Mouse (Mus musculus) neural tube, postnatal 0 days (tissue): Measurements from ENCODE around the gene Rhox3c. TPM values are rescaled to one million over a fixed set of nuclear protein-coding genes. Genes with fewer than 3 reads are reported as not detected.

ENCODE experiments used
- polyA plus RNA-seq: library from polyadenylated mRNA; unstranded; fragments of >200 nt; fragmentation: Nextera tagmentation; extraction: Ambion mirVana; gene quantifications from 2 replicates; pipeline ENCODE4 v1.2.1, GENCODE M21; 2015

The Rhox3c gene
- polyA plus RNA-seq, result not detected in 2 replicates

DNA sequence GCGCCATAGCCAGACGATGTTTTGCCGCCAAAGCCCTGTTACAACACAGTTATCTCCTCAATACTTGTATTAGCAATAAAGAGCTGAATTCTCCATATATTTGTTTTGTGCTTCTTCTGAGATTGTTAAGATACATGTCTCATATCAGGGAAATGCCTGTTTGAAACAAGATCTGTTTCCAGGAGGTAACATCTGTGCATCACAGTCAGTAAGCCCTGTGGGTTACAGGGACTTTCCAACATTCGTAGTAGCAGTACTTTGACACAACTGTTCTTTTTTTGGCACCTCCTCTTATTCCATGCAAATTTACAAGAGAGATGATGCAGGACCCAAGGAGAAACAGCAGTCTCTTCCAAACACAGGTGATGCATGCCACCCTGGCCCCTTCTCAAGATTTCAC lies at the start of gene Rhox3c:
Gene Rhox3c (plus strand): TSS at position 301 of the 400 bp plus-strand sequence.

GRCm38 (mm10) chrX:37411767-37412166 lies 46.6 kb upstream of the Rhox3c start, which contains the start of gene Rhox2b:
TSS of gene Rhox2b (plus strand) at chrX:37412067.

GRCm38 (mm10) chrX:37432194-37432593 lies 26.2 kb upstream of the Rhox3c start, which contains the start of gene Rhox4b:
TSS of gene Rhox4b (plus strand) at chrX:37432494.

DNA sequence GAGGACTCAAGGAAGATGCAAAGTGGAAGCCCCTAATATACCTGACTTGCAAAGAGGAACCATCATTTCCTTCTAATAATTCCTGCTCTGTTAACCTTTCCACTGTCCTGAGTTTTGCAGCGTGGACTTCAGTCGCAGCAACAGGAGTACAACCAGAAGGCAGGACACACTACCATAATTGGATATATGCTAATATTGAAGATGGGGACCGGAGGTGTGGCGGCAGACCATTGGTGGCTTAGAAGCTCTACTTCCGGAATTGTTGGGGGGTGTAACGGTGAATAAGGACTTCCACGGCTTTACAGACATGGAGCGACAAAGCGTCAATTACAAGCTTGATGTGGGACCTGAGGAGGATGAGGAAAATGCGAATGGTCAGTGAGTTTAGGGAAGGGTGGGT lies 5.0 kb upstream of the Rhox3c start, which contains the start of gene Rhox2c:
Gene Rhox2c (plus strand): TSS at position 301 of the 400 bp plus-strand sequence.

GRCm38 (mm10) chrX:37480037-37480436 lies 21.7 kb downstream of the Rhox3c start, which contains the start of gene Rhox4c:
TSS of gene Rhox4c (plus strand) at chrX:37480337.

DNA sequence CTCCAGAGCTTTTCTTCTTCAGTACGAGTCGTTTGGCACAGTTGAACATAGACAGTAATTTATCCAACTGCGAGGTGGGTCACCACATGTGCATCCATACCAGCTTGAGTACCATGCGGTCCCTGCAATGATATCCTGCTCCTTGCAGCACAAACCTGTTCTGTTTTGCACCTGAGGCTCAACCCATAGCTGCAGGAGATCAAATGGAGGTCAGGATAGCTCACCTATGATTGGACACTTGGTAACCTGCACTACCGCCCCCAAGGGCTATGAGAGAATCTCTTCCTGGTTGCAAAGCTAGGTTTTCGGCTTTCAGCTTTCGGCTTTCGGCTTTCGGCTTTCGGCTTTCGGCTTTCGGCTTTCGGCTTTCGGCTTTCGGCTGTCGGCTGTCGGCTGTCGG lies 55.7 kb downstream of the Rhox3c start, which contains the start of gene Rhox4d:
Gene Rhox4d (plus strand): TSS at position 301 of the 400 bp plus-strand sequence.

Other genes starting within 250 kb of the Rhox3c start
- not detected in 2 replicates for gene Gm9, start 247.5 kb upstream of the Rhox3c start, polyA plus RNA-seq
- gene Rhox1, start 236.3 kb upstream of the Rhox3c start, polyA plus RNA-seq, result not detected in 2 replicates
- not detected in 2 replicates for gene Rhox2a, start 213.6 kb upstream of the Rhox3c start, polyA plus RNA-seq
- gene Rhox3a, start 208.7 kb upstream of the Rhox3c start, polyA plus RNA-seq, result not detected in 2 replicates
- not detected in 2 replicates for gene Rhox4a, start 193.2 kb upstream of the Rhox3c start, polyA plus RNA-seq
- not detected in 2 replicates for gene Rhox3a2, start 78.6 kb upstream of the Rhox3c start, polyA plus RNA-seq
- not detected in 2 replicates for gene Rhox4a2, start 67.7 kb upstream of the Rhox3c start, polyA plus RNA-seq
- gene Rhox2b, start 46.5 kb upstream of the Rhox3c start, polyA plus RNA-seq, result not detected in 2 replicates
- gene Rhox4b, start 26.1 kb upstream of the Rhox3c start, polyA plus RNA-seq, result not detected in 2 replicates
- gene Rhox2c, start 4.9 kb upstream of the Rhox3c start, polyA plus RNA-seq, result not detected in 2 replicates
- not detected in 2 replicates for gene Rhox4c, start 21.8 kb downstream of the Rhox3c start, polyA plus RNA-seq
- gene Rhox2d, start 34.8 kb downstream of the Rhox3c start, polyA plus RNA-seq, result not detected in 2 replicates
- not detected in 2 replicates for gene Rhox4d, start 55.8 kb downstream of the Rhox3c start, polyA plus RNA-seq
- gene Rhox2e, start 71.9 kb downstream of the Rhox3c start, polyA plus RNA-seq, result not detected in 2 replicates
- not detected in 2 replicates for gene Rhox3e, start 83.4 kb downstream of the Rhox3c start, polyA plus RNA-seq
- gene Rhox4e, start 98.8 kb downstream of the Rhox3c start, polyA plus RNA-seq, result not detected in 2 replicates
- not detected in 2 replicates for gene Rhox2f, start 112.8 kb downstream of the Rhox3c start, polyA plus RNA-seq
- not detected in 2 replicates for gene Rhox3f, start 122.4 kb downstream of the Rhox3c start, polyA plus RNA-seq
- gene Rhox4f, start 149.1 kb downstream of the Rhox3c start, polyA plus RNA-seq, result not detected in 2 replicates
- gene Rhox3g, start 170.0 kb downstream of the Rhox3c start, polyA plus RNA-seq, result not detected in 2 replicates
- gene Rhox2g, start 184.9 kb downstream of the Rhox3c start, polyA plus RNA-seq, result not detected in 2 replicates
- not detected in 2 replicates for gene Rhox4g, start 192.7 kb downstream of the Rhox3c start, polyA plus RNA-seq
- gene Rhox3h, start 210.2 kb downstream of the Rhox3c start, polyA plus RNA-seq, result not detected in 2 replicates
- not detected in 2 replicates for gene Rhox2h, start 214.7 kb downstream of the Rhox3c start, polyA plus RNA-seq